Mouse (Mus musculus) skeletal muscle tissue, adult 2 months (tissue): Measurements from ENCODE around the gene Arhgef7.
"Not testable (repeated sequence)": the region's sequence is repeated elsewhere in the genome, so short reads cannot be mapped to it uniquely, and the experiment has no call there.

Source experiments
- DNase-seq: peaks from one replicate; pipeline ENCODE4 v3.0.0-alpha.2; 2012; ENCODE audit warnings: low read depth, low spot score

Gene Arhgef7

DNA sequence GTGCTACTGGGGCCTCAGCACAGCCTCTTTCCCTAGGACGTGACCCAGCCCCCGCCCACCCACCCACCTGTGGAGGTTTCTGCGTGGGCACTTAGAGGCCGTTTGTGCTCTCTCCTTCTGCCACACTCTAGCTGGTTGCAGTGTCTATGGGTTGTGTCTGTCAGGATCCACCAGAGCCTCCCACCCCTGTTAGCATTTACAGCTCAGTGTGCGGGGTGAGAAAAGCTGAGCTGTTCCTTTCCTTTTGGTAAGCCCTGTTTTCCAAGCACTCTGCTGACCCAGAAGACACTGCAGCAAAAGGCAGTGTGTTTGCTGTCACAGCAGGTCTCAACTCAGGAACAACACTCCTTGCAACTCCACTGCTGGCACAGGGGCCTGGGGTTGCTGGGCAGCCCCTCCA, 106.7 kb downstream of the Arhgef7 start:
- no peak for DNase-seq

DNA sequence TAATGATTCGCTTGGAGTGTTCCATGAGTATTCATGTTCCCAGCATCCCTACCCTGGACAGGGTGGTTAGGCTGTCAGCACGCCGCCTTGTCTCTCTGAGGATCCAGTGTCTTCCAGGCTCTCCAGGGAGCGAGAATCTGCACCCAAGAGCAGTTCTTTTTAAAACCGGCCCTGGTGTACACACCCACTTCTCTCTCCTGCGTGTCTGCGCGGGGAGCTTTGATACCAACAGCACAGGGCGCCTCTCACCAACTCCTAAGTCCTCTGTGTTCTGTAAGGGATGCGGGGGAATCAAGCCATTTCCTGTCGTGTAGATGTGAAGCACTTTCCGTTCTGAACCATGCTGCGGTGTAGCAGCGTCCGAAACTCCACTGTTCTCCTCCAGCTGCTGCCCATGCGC, 107.2 kb downstream of the Arhgef7 start:
- DNase-seq = no peak

DNA sequence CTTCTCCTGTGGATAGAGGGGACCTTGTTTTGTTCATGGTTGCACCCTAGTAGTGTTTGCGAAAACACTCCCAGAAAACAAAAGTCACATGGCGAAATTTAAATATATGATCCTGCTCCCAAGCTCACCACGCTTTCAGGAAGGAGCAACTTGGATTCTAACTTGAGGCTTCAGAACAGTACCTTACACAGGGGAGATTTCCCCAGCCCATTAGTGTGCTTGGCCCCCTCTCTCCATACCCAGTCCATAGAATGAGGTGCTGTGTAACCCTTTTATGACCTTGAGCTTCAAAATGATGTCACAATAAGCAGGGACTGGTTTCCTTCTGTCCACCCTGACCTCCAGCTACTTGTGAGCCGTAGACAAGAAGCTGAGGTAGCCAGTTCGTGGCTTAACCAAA, 112.7 kb downstream of the Arhgef7 start, which contains the start of gene Tex29:
Tex29 (plus strand) TSS at position 301 of the 400 bp plus-strand sequence.
- DNase-seq = no peak

DNA sequence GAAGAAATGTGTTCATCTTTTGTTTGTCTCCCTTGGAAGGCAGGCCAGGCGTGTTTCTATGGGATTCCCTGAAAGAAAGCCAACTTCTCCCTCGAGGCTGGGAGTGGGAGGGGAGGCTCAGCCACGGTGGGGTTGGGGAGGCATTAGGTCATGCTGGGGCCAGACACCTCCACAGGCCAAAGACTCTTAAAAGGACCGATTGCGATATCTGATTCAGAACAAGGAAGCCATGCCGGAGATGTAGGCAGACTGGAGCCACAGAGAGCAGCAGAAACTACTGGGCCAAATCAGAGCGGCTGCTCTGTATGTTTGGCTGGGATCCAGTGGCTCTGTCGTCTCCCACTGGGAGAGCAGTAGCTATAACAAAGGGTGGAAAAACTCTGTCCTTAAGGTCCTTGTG, 114.0 kb downstream of the Arhgef7 start:
- DNase-seq = no peak

DNA sequence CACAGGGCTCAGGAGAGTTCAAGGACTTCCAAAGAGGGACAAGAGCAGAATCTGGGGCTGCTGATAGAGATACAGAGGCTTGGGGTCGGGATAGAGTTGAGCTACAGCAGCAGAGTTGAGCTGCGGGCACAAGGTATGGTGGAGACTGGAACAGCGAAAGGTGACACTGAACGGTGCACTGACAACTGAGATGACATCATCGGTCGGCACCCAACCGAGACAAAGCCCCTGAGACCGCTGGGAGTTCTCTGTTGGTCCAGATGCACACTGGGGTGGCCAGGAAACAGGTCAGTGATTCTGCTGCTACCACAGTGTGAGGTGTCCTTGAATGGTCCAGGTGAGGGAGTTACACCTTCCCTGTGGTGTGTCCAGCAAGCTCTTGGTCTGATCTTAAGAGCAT, 115.2 kb downstream of the Arhgef7 start:
- no peak for DNase-seq

DNA sequence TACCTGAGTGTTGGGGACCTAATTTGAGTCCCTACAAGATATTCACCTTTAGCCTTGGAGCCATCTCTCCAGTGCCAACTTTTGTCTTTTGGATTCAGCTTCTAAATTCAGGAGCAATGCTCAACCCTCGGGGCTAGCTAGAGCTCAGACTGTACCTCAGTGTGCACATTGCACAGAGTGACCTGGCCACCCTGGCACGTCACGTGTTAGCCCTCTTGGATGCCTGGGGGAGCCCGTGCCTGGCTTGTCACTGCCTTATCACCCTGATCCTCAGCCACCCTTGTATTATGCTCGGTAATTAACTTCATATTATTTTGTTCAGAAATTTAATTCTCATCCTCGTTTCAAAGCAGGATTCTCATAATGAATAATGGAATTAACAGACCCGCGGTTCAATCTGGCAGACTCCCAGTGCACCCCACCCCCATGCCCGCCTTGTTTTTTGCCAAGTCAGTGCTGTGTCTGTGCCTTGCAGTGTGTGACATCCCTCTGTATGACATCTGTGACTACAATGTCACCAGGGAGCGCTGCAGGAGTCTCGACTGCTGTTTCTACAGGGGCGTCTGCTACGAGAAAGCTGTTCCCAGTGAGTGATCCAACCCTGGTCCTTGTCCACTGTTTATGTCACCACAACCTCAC, 116.3 kb downstream of the Arhgef7 start:
- DNase-seq = no peak

DNA sequence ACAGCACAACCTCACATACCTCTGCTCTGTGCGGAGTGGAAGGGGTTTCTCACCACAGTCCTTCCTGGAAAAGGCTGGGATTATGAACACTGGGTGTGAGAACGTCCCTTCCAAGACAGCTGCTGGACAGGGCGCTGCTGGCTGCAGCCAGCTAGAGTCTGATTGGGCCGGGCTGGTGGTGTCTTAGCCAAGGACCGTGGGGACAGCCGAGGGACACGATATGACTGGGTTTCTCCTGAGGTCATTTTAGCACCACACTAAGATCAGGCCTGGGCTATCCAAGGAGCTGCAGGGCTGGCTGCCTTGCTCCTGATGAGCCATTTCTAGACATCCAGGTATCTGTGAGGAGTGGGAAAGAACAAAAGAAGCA, 116.8 kb downstream of the Arhgef7 start:
- peak; percentile 40 for DNase-seq

DNA sequence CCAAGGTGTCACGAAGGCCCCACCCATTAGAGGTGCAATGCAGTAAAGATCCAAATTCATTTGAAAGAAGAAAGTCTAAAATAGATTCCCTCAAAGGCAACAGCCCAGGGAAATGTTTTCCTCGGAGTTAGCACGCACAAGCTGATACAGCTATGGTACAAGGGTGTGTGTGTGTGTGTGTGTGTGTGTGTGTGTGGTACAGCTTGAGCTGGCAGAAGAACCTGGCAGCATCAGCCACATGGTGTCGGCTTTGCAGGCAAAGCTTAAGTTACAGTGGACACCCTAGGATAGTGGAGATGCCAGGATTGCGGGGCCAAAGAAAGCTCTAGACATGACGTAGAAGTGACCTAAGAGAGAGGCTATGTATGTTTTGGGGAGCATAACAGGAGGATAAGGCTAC, 119.3 kb downstream of the Arhgef7 start:
- DNase-seq = peak; percentile 71

DNA sequence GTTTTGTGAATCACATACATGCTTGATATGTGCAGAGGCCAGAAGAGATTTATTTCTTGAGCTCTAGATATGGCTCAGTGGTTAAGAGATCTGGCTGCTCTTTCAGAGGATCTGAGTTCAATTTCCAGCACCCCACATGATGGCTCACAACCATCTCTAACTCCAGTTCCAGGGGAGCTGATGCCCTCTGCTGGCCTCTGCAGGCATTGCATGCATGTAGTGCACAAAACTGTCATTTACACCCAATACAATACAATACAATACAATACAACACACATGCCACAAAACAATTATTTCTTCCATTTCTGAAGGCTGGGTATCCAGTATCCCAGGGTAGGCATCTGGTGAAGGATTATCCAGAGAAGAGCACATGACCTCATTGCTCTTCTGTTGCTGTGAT, 140.3 kb downstream of the Arhgef7 start:
- DNase-seq = no peak

DNA sequence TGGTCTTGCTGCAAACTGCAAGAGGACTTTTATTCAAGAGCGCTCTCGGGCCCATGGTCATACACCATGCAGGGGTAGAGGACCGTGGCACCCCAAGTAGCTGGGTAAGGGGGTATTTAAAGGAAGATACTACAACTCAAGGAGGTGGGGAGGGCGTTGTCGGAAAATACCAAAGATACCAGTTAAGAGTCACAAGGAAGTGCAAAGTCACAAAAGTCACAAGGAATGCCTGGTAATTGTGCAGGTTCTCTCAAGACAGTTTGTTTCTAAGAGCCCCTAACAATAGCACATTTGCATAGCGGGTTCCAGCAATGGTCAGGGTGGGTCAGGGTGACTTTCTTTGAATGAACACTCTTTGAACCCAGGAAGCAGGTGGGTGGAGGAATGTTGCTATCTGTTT, 146.7 kb downstream of the Arhgef7 start:
- not testable (repeated sequence) for DNase-seq

DNA sequence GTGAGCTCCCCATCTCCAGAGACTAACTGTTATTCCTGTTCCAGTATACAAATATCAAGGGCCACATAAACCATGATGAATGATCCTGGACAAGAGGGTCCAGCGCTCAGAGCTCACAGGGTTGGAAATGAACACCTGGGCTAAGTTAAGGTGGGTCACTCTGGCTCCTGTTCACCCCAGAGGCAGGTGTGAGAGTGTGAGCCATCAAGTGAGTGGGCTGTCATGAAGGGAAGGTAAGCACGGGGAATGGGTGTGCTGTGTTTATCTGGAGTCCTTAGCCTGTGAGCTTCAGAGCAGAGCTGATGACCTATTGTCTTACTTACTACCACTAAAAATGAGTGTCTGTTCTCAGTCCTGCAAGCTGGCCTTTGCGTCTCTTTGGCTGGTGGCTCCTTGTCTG, 157.1 kb downstream of the Arhgef7 start:
- no peak for DNase-seq
